Mouse (Mus musculus): ENCODE data around the gene Cldn9. TPM values are rescaled to one million over a fixed set of nuclear protein-coding genes. Genes with fewer than 3 reads are reported as not detected.

Gene Cldn9
- 0.68 and 0.89 TPM in 2 replicates for polyA plus RNA-seq (2015; fragmentation: Nextera tagmentation; extraction: Ambion mirVana)

GRCm38 (mm10) chr17:23683856-23684672, at the start of gene Cldn9:
TSS of gene Cldn9 (minus strand) at chr17:23684026.
- no peak for ATAC-seq (replicated peaks)

GRCm38 (mm10) chr17:23730441-23730840, 46.6 kb upstream of the Cldn9 start:
- peaks cover 10% of the 10 kb centered on the region for H3K4me1 ChIP-seq
- H3K9ac ChIP-seq: no peak overlapping the region
- H3K36me3 ChIP-seq (replicated peaks): no peaks in the 10 kb centered on the region
- no peaks in the 10 kb centered on the region for H3K27me3 ChIP-seq (replicated peaks)
- H3K4me2 ChIP-seq: no peak overlapping the region
- ATAC-seq (replicated peaks): no peak
- 64% methylated on average over 1 of the region's 1 CpGs for WGBS
- no peaks in the 10 kb centered on the region for H3K9me3 ChIP-seq
- no peak overlapping the region for H3K27ac ChIP-seq
- no peak overlapping the region for H3K4me3 ChIP-seq

More at GRCm38 (mm10) chr17:23683856-23684672, at the start of gene Cldn9:
- H3K36me3 ChIP-seq (replicated peaks): no peaks in the 10 kb centered on the region
- H3K27me3 ChIP-seq (replicated peaks): peaks cover 52% of the 10 kb centered on the region
- H3K9ac ChIP-seq: no peak within 1 kb of the TSS
- no peak within 1 kb of the TSS for H3K4me2 ChIP-seq
- no peaks in the 10 kb centered on the region for H3K9me3 ChIP-seq
- no peak within 1 kb of the TSS for H3K27ac ChIP-seq
- 14% methylated on average over 15 of the region's 15 CpGs for WGBS
- no peak within 1 kb of the TSS for H3K4me3 ChIP-seq
- H3K4me1 ChIP-seq: peaks cover 6% of the 10 kb centered on the region

- Histone ChIP-seq H3K4me3 (peak overlapping the region; percentile 56), H3K27ac (peak overlapping the region; percentile 71), H3K27me3 (replicated peaks) (no peaks in the 10 kb centered on the region), H3K9me3 (no peaks in the 10 kb centered on the region), H3K4me2 (peak overlapping the region; percentile 69), H3K9ac (peak overlapping the region; percentile 53), H3K36me3 (replicated peaks) (no peaks in the 10 kb centered on the region), H3K4me1 (peaks cover 10% of the 10 kb centered on the region)
- ATAC-seq (replicated peaks): peak; percentile 81
- 1% methylated on average over 20 of the region's 20 CpGs for WGBS
Measured at GRCm38 (mm10) chr17:23726758-23727142, 42.9 kb upstream of the Cldn9 start.

GRCm38 (mm10) chr17:23725999-23726757, 42.4 kb upstream of the Cldn9 start, which contains the start of gene Pkmyt1:
TSS of gene Pkmyt1 (plus strand) at chr17:23726336.
- H3K4me1 ChIP-seq: peaks cover 10% of the 10 kb centered on the region
- peak; percentile 96 for ATAC-seq (replicated peaks)
- WGBS: under 1% methylated on average over 68 of the region's 73 CpGs
- H3K27ac ChIP-seq: peak within 1 kb of the TSS; percentile 71
- peak within 1 kb of the TSS; percentile 56 for H3K4me3 ChIP-seq
- peak within 1 kb of the TSS; percentile 69 for H3K4me2 ChIP-seq
- H3K36me3 ChIP-seq (replicated peaks): no peaks in the 10 kb centered on the region
- peak within 1 kb of the TSS; percentile 53 for H3K9ac ChIP-seq
- H3K27me3 ChIP-seq (replicated peaks): no peaks in the 10 kb centered on the region
- H3K9me3 ChIP-seq: no peaks in the 10 kb centered on the region

- WGBS: 66% methylated on average over 4 of the region's 4 CpGs
- Histone ChIP-seq H3K36me3 (replicated peaks) (no peaks in the 10 kb centered on the region), H3K4me3 (peak overlapping the region; percentile 56), H3K9me3 (no peaks in the 10 kb centered on the region), H3K4me2 (peak overlapping the region; percentile 69), H3K27ac (peak overlapping the region; percentile 71), H3K9ac (peak overlapping the region; percentile 53), H3K4me1 (peaks cover 10% of the 10 kb centered on the region), H3K27me3 (replicated peaks) (no peaks in the 10 kb centered on the region)
- ATAC-seq (replicated peaks): no peak
Measured at GRCm38 (mm10) chr17:23725477-23725876, 41.7 kb upstream of the Cldn9 start.

- Histone ChIP-seq H3K9ac (no peak within 1 kb of the TSS), H3K4me3 (no peak within 1 kb of the TSS), H3K36me3 (replicated peaks) (no peaks in the 10 kb centered on the region), H3K9me3 (no peaks in the 10 kb centered on the region), H3K27me3 (replicated peaks) (no peaks in the 10 kb centered on the region), H3K4me2 (no peak within 1 kb of the TSS), H3K4me1 (peaks cover 10% of the 10 kb centered on the region), H3K27ac (no peak within 1 kb of the TSS)
- 65% methylated on average over 7 of the region's 7 CpGs for WGBS
- ATAC-seq (replicated peaks): no peak
Measured at GRCm38 (mm10) chr17:23722376-23723125, 38.7 kb upstream of the Cldn9 start, which contains the start of gene 1520401A03Rik. TSS of gene 1520401A03Rik (minus strand) at chr17:23722783.

GRCm38 (mm10) chr17:23721886-23722285, 38.1 kb upstream of the Cldn9 start:
- no peak overlapping the region for H3K4me3 ChIP-seq
- no peaks in the 10 kb centered on the region for H3K27me3 ChIP-seq (replicated peaks)
- no peak overlapping the region for H3K27ac ChIP-seq
- no peak for ATAC-seq (replicated peaks)
- H3K9me3 ChIP-seq: no peaks in the 10 kb centered on the region
- H3K9ac ChIP-seq: no peak overlapping the region
- 85% methylated on average over 2 of the region's 2 CpGs for WGBS
- no peaks in the 10 kb centered on the region for H3K36me3 ChIP-seq (replicated peaks)
- no peak overlapping the region for H3K4me2 ChIP-seq
- peaks cover 7% of the 10 kb centered on the region for H3K4me1 ChIP-seq

- no peak overlapping the region for H3K4me3 ChIP-seq
- no peaks in the 10 kb centered on the region for H3K4me1 ChIP-seq
- no peaks in the 10 kb centered on the region for H3K9me3 ChIP-seq
- WGBS: 22% methylated on average over 1 of the region's 1 CpGs
- no peak for ATAC-seq (replicated peaks)
- H3K27ac ChIP-seq: no peak overlapping the region
- H3K4me2 ChIP-seq: no peak overlapping the region
- no peak overlapping the region for H3K9ac ChIP-seq
- H3K27me3 ChIP-seq (replicated peaks): no peaks in the 10 kb centered on the region
- no peaks in the 10 kb centered on the region for H3K36me3 ChIP-seq (replicated peaks)
Measured at GRCm38 (mm10) chr17:23719455-23719854, 35.6 kb upstream of the Cldn9 start.

GRCm38 (mm10) chr17:23717003-23717402, 33.2 kb upstream of the Cldn9 start:
- no peak for ATAC-seq (replicated peaks)
- Histone ChIP-seq H3K9ac (no peak overlapping the region), H3K36me3 (replicated peaks) (no peaks in the 10 kb centered on the region), H3K27ac (no peak overlapping the region), H3K27me3 (replicated peaks) (no peaks in the 10 kb centered on the region), H3K4me2 (no peak overlapping the region), H3K4me1 (no peaks in the 10 kb centered on the region), H3K9me3 (no peaks in the 10 kb centered on the region), H3K4me3 (no peak overlapping the region)
- WGBS: 50% methylated on average over 2 of the region's 2 CpGs

- no peaks in the 10 kb centered on the region for H3K9me3 ChIP-seq
- peak; percentile 53 for ATAC-seq (replicated peaks)
- H3K4me1 ChIP-seq: no peaks in the 10 kb centered on the region
Measured at GRCm38 (mm10) chr17:23706212-23706611, 22.4 kb upstream of the Cldn9 start.

GRCm38 (mm10) chr17:23705525-23706104, 21.8 kb upstream of the Cldn9 start:
- Histone ChIP-seq H3K27me3 (replicated peaks) (peaks cover 10% of the 10 kb centered on the region; the same call in 1 of the 2 replicates), H3K9ac (no peak overlapping the region), H3K9me3 (no peaks in the 10 kb centered on the region), H3K4me1 (no peaks in the 10 kb centered on the region), H3K27ac (no peak overlapping the region), H3K4me2 (no peak overlapping the region), H3K4me3 (no peak overlapping the region), H3K36me3 (replicated peaks) (no peaks in the 10 kb centered on the region)
- 0 out of 2 replicates have a peak, but pooled peaks have one; percentile 51 for ATAC-seq (replicated peaks)
- WGBS: 81% methylated on average over 7 of the region's 7 CpGs

More at GRCm38 (mm10) chr17:23706212-23706611, 22.4 kb upstream of the Cldn9 start:
- Histone ChIP-seq H3K27ac (no peak overlapping the region), H3K9ac (no peak overlapping the region), H3K27me3 (replicated peaks) (peaks cover 4% of the 10 kb centered on the region; the same call in 1 of the 2 replicates), H3K4me3 (no peak overlapping the region), H3K4me2 (no peak overlapping the region), H3K36me3 (replicated peaks) (no peaks in the 10 kb centered on the region)
- 0% methylated on average over 3 of the region's 3 CpGs for WGBS

Data from midbrain, embryonic 15.5 days (tissue).